Mouse (Mus musculus) urinary bladder, postnatal 10 days (tissue): ENCODE measurements around the gene Eif4ebp2.

Experiments used
- DNase-seq: peaks from one replicate; pipeline ENCODE4 v3.0.0; 2022; ENCODE audit warnings: low spot score

The Eif4ebp2 gene

GRCm38 (mm10) chr10:61383021-61383714 is 69.3 kb downstream of the Eif4ebp2 start, which contains the start of gene Pald1:
TSS of gene Pald1 (minus strand) at chr10:61383530.
- no peak for DNase-seq

- DNase-seq, result no peak
Measured at GRCm38 (mm10) chr10:61382281-61382731, 70.2 kb downstream of the Eif4ebp2 start.

GRCm38 (mm10) chr10:61381823-61382222 is 70.6 kb downstream of the Eif4ebp2 start:
- no peak for DNase-seq

GRCm38 (mm10) chr10:61380186-61380585 is 72.3 kb downstream of the Eif4ebp2 start:
- no peak for DNase-seq

- no peak for DNase-seq
Measured at GRCm38 (mm10) chr10:61379340-61380040, 73.0 kb downstream of the Eif4ebp2 start.

GRCm38 (mm10) chr10:61378698-61379097 is 73.8 kb downstream of the Eif4ebp2 start:
- DNase-seq, result no peak
